Mouse (Mus musculus) liver, embryonic 14.5 days (tissue): Measurements from ENCODE around the gene Golph3l. TPM values are rescaled to one million over a fixed set of nuclear protein-coding genes. Genes with fewer than 3 reads are reported as not detected.

Experiments used
- ATAC-seq: fragments of 200-750 bp; cut with Nextera tagmentation; 2 replicates; pipeline ENCODE4 v1.8.0; 2017; ENCODE audit warnings: moderate number of reproducible peaks, mild to moderate bottlenecking, moderate library complexity; ENCODE audit not compliant: insufficient read depth
- DNase-seq, 3 experiments: peaks; one replicate each; pipeline ENCODE4 v3.0.0-alpha.2; 2012 to 2013; ENCODE audit warnings: low read depth in 3 of 3, low spot score in 3 of 3
- H3K27ac ChIP-seq: fragments of 300-500 bp; sonication (generic); 2 replicates; pipeline ENCODE4 v1.5.1; 2014; ENCODE audit warnings: moderate library complexity, mild to moderate bottlenecking, control low read depth, inconsistent platforms
- H3K27me3 ChIP-seq: fragments of 300-500 bp; sonication (generic); 2 replicates; pipeline ENCODE4 v1.6.1; 2014; ENCODE audit warnings: mild to moderate bottlenecking, low read length, moderate library complexity; ENCODE audit not compliant: control insufficient read depth, insufficient read depth
- H3K36me3 ChIP-seq: fragments of 300-500 bp; sonication (generic); replicated peaks from 2 replicates; pipeline ENCODE4 v1.6.1; 2014; ENCODE audit warnings: low read depth; ENCODE audit not compliant: control insufficient read depth, insufficient read depth
- H3K4me1 ChIP-seq, 2 experiments: fragments of 200-500 bp in 1 of 2; fragments of 300-500 bp in 1 of 2; sonication (generic) in 1 of 2; replicated peaks; 2 replicates each; pipeline ENCODE4 v1.6.1; 2012 to 2014; ENCODE audit warnings: antibody characterized with exemption in 1 of 2, inconsistent platforms in 1 of 2, low read length in 1 of 2; ENCODE audit not compliant: control insufficient read depth in 2 of 2, insufficient read depth in 2 of 2
- H3K4me2 ChIP-seq: fragments of 300-500 bp; sonication (generic); 2 replicates; pipeline ENCODE4 v1.6.1; 2014; ENCODE audit warnings: low read depth, mild to moderate bottlenecking, control low read depth, moderate library complexity
- H3K4me3 ChIP-seq, 2 experiments: fragments of 200-500 bp in 1 of 2; fragments of 300-500 bp in 1 of 2; sonication (generic) in 1 of 2; 2 replicates each; pipeline ENCODE4 v1.5.1; 2012 to 2014; ENCODE audit warnings: low read depth in 2 of 2, low read length in 2 of 2, mild to moderate bottlenecking in 2 of 2, control low read depth in 1 of 2, inconsistent platforms in 1 of 2, moderate library complexity in 1 of 2; ENCODE audit not compliant: insufficient read depth in 1 of 2
- H3K9ac ChIP-seq: fragments of 300-500 bp; sonication (generic); replicated peaks from 2 replicates; pipeline ENCODE4 v1.6.1; 2014; ENCODE audit warnings: mild to moderate bottlenecking, control low read depth, moderate library complexity
- H3K9me3 ChIP-seq: fragments of 300-500 bp; sonication (generic); 2 replicates; pipeline ENCODE4 v1.6.1; 2016; ENCODE audit warnings: low read length, mixed read lengths; ENCODE audit not compliant: control insufficient read depth
- CTCF ChIP-seq: IDR thresholded peaks from 2 replicates; pipeline ENCODE4 v1.5.1; 2016; ENCODE audit warnings: antibody characterized with exemption, low read depth, control low read depth
- EP300 ChIP-seq: IDR thresholded peaks from 2 replicates; pipeline ENCODE4 v1.6.1; 2016; ENCODE audit warnings: antibody characterized with exemption, low read depth
- WGBS: fragments of 180-500 bp; shearing (Covaris S2); extraction: QIAGEN DNeasy Blood & Tissue Kit; methylation state at CpG from one replicate; pipeline ENCODE4 v1.1.7; 2014; ENCODE audit not compliant: insufficient replicate concordance; 5-methylcytosine and 5-hydroxymethylcytosine counted together
- polyA plus RNA-seq, 2 experiments: library from polyadenylated mRNA; depleted of rRNA in 1 of 2; stranded (reverse) in 1 of 2; unstranded in 1 of 2; fragments of >200 nt; fragmentation: Nextera tagmentation in 1 of 2; extraction: Ambion mirVana in 1 of 2; gene quantifications; 2 replicates each; pipeline versions ENCODE4 v1.2.1 to v1.2.3; 2012 to 2014

Gene Golph3l
- polyA plus RNA-seq, 2 experiments = 17.1 to 32.6 TPM

DNA sequence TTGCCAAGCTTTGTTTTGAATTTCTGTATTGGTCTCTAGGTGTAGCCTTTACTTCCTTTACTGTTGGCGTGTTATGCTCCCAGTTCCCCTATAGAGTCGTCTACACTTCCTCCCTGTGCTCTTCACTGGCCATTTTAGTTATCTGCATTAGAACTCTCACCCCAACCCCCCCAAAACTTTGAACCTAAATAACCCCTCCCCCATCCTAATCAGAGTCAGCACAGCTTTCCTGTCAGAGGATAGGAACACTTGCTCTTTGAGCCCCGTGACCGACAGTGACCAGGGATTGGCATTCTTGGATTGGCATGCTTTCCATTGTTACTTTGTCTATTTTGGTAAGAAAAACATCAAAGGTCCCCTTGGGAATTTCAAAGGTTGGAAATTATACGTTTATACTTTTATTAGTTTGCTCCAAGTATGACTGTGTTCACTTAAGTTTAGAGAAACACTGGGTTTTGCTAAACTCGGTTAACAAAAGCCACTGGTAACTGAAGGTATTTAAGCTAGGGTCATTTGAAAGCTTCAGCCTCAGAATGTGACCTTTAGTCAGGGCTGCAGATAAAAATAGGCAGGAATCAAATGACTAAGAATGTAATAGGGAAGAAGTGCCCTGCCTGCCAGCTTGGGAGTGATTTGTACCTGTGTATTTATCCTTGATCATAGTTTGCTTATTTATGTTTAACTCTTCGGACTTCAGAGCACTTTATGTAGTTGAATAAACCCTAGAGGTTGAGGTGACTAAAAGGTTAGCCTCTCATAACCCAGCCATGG lies 73.4 kb downstream of the Golph3l start:
- Histone ChIP-seq H3K36me3 (peaks cover 54% of the 10 kb centered on the region), H3K4me2 (peak overlapping the region; percentile 98), H3K9ac (peak overlapping the region; percentile 54), H3K9me3 (no peaks in the 10 kb centered on the region), H3K27me3 (no peaks in the 10 kb centered on the region), H3K4me1 (peaks cover 64 to 65% of the 10 kb centered on the region in 2 experiments), H3K27ac (peak overlapping the region; percentile 51), H3K4me3 (peak overlapping the region; percentile 8 to 93; a peak in 3 of 4 replicates)
- DNase-seq (peak in 1 of 3 experiments; percentile 58), ATAC-seq (no peak)
- 21% methylated on average over 7 of the region's 7 CpGs for WGBS
- peak; percentile 36 for TF ChIP-seq EP300
- TF ChIP-seq CTCF = no peak

DNA sequence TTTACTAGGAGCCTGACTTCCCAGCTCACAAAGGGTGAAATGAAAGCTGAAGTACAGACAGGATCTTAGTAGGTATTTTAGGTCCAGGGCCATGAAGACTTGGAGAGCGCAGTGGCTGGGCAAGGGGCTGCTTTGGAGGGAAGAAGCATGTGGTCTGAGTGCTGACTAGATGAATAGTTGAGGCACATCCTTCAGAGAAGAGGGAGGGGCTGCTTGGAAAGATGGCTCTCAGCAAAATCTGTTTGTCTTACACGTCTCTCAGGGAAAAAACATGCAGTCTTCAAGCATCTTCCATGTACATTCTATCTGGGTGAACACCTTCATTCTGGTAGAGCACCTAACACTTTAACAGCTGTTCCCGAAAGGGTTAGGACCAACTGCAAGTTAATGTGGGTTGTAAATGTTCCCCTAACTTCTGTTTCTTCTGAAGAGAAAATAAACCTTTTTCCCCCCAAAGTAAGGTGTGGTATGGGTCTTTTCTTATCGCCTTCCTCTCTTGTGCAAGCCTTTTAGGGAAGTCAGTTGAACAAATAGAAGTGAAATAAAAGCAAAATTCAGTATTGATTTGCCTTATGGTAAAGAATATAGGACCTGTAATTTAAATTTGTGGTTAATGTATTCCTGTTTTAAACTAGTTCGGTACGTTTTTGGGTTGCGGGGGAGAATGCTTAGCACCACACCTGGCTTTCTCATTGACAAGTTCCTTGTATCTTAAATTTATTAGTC lies 74.2 kb downstream of the Golph3l start:
- no peak for DNase-seq
- peaks cover 63 to 67% of the 10 kb centered on the region in 2 experiments for H3K4me1 ChIP-seq
- no peak for ATAC-seq
- H3K27me3 ChIP-seq = no peaks in the 10 kb centered on the region
- peak overlapping the region; percentile 98 for H3K4me2 ChIP-seq
- H3K36me3 ChIP-seq = peaks cover 54% of the 10 kb centered on the region
- 72% methylated on average over 7 of the region's 7 CpGs for WGBS
- H3K9ac ChIP-seq = peak overlapping the region; percentile 11
- H3K4me3 ChIP-seq = peak overlapping the region in 1 of 2 experiments; percentile 13; a peak in 1 of 4 replicates
- TF ChIP-seq CTCF (no peak), EP300 (no peak)
- H3K9me3 ChIP-seq = no peaks in the 10 kb centered on the region
- peak overlapping the region; percentile 77 for H3K27ac ChIP-seq

DNA sequence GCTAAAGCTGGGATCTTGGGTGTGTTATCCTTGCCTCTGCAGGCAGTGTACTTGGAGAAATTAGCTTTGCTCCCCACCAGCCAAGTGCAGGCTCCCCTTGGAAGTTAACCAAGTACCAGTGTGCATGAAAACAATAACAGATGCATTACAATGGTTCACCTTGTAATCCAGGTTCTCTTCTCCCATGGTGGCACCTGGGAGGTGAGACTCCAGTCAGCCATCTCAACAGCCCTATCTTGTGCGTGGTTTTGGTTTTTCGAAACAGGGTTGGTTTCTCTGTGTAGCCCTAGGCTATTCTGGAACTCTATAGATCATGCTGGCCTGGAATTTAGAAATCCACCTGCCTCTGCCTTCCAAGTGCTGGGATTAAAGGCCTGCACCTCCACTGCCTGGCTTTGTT lies 74.8 kb downstream of the Golph3l start:
- WGBS = 68% methylated on average over 2 of the region's 2 CpGs
- TF ChIP-seq EP300 = no peak
- TF ChIP-seq CTCF = no peak
- Histone ChIP-seq H3K4me1 (peaks cover 68 to 72% of the 10 kb centered on the region in 2 experiments), H3K4me2 (peak overlapping the region; percentile 98), H3K4me3 (0 out of 4 replicates have a peak overlapping the region, but pooled peaks of 1 of the 2 experiments have one; percentile 4), H3K36me3 (peaks cover 54% of the 10 kb centered on the region), H3K9me3 (no peaks in the 10 kb centered on the region), H3K27me3 (no peaks in the 10 kb centered on the region), H3K9ac (0 out of 2 replicates have a peak overlapping the region, but pooled peaks have one; percentile 20), H3K27ac (peak overlapping the region; percentile 77)
- DNase-seq (no peak), ATAC-seq (no peak)

DNA sequence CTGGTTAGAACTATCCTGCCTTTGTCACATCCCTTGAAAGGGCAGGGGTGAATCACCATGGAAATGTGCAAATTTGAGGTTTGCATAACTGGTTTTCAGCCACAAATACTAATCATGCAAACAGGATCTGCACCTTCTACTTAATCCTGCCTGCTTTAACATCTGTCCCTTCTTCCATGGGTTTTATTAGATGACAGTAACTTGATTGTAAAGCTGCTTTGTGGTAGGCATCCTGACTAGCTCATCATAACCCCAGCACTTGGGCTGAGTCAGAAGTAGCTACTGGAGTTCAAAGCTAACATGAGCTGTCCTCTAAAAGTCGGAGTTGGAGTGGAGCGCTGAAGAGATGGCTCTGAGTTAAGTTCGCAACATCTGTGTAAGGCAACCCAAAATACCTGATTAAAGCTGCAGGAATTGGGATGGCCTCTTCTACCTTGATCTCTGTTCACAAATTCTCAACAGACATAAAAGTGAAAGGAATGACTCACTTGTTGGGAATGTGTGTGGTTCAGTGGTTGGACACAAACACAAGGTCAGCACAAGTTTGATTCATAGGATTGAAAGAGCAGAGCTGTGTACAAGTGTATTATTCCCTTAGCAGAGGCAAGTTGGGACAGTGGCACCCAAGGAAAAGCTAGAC lies 75.4 kb downstream of the Golph3l start:
- ATAC-seq = no peak
- Histone ChIP-seq H3K27ac (peak overlapping the region; percentile 77), H3K4me3 (no peak overlapping the region), H3K9ac (no peak overlapping the region; the same call in 1 of the 2 replicates), H3K4me2 (peak overlapping the region; percentile 45), H3K9me3 (no peaks in the 10 kb centered on the region), H3K36me3 (peaks cover 56% of the 10 kb centered on the region), H3K27me3 (no peaks in the 10 kb centered on the region), H3K4me1 (peaks cover 68 to 76% of the 10 kb centered on the region in 2 experiments)
- 85% methylated on average over 3 of the region's 3 CpGs for WGBS
- no peak for TF ChIP-seq EP300
- no peak for TF ChIP-seq CTCF
- DNase-seq = no peak
